Mouse (Mus musculus) lung, adult 2 months (tissue): ENCODE measurements at regions not wholly inside any gene's neighbourhood (a gene's known extent, or its start where the extent isn't known, plus 50 kb on each side); places are given as distances from the start of the nearest gene placed in this dataset.

Experiments used
- CTCF ChIP-seq: fragments of 200-500 bp; IDR thresholded peaks from 2 replicates; pipeline ENCODE4 v1.5.1; 2011; ENCODE audit warnings: mild to moderate bottlenecking, low read length, control low read depth; ENCODE audit not compliant: insufficient read depth
- POLR2A ChIP-seq: fragments of 200-500 bp; IDR thresholded peaks from 2 replicates; pipeline ENCODE4 v1.6.1; 2011; ENCODE audit warnings: low read depth, mild to moderate bottlenecking, control low read depth, low read length, borderline replicate concordance; ENCODE audit errors: extremely low read depth

- TF ChIP-seq CTCF (no peak), POLR2A (no peak)
Observed at GRCm38 (mm10) chr13:101450501-101450900, 317.5 kb downstream of the Pik3r1 start.
